Mouse (Mus musculus) midbrain, postnatal 0 days (tissue): ENCODE measurements around the gene Olfml2b. TPM values are rescaled to one million over a fixed set of nuclear protein-coding genes. Genes with fewer than 3 reads are reported as not detected.

Source experiments
- ATAC-seq: fragments of 200-750 bp; cut with Nextera tagmentation; 2 replicates; pipeline ENCODE4 v1.8.0; 2017; ENCODE audit warnings: moderate number of reproducible peaks, mild to moderate bottlenecking, moderate TSS enrichment, moderate library complexity; ENCODE audit not compliant: low FRiP score
- DNase-seq: peaks from one replicate; pipeline ENCODE4 v3.0.0-alpha.2; 2015; ENCODE audit warnings: low spot score
- H3K27ac ChIP-seq: fragments of 300-500 bp; sonication (generic); 2 replicates; pipeline ENCODE4 v1.5.1; 2014; ENCODE audit warnings: low read depth, mild to moderate bottlenecking, low read length, mixed read lengths
- H3K27me3 ChIP-seq: fragments of 300-500 bp; sonication (generic); 2 replicates; pipeline ENCODE4 v1.6.1; 2014; ENCODE audit warnings: low read length, control low read depth, mixed read lengths; ENCODE audit not compliant: insufficient read depth
- H3K36me3 ChIP-seq: fragments of 300-500 bp; sonication (generic); 2 replicates; pipeline ENCODE4 v1.6.1; 2014; ENCODE audit warnings: low read length, control low read depth, mixed read lengths; ENCODE audit not compliant: insufficient read depth
- H3K4me1 ChIP-seq: fragments of 300-500 bp; sonication (generic); 2 replicates; pipeline ENCODE4 v1.6.1; 2014; ENCODE audit warnings: mild to moderate bottlenecking, control low read depth, antibody characterized with exemption, low read length, mixed read lengths; ENCODE audit not compliant: insufficient read depth
- H3K4me2 ChIP-seq: fragments of 300-500 bp; sonication (generic); 2 replicates; pipeline ENCODE4 v1.6.1; 2014; ENCODE audit warnings: low read depth, mild to moderate bottlenecking, low read length, mixed read lengths; ENCODE audit not compliant: poor library complexity, severe bottlenecking
- H3K4me3 ChIP-seq: fragments of 300-500 bp; sonication (generic); 2 replicates; pipeline ENCODE4 v1.5.1; 2014; ENCODE audit warnings: low read depth, mild to moderate bottlenecking, low read length, moderate library complexity
- H3K9ac ChIP-seq: fragments of 300-500 bp; sonication (generic); replicated peaks from 2 replicates; pipeline ENCODE4 v1.6.1; 2014; ENCODE audit warnings: mild to moderate bottlenecking, low read length, moderate library complexity, mixed read lengths; ENCODE audit not compliant: poor library complexity, severe bottlenecking
- H3K9me3 ChIP-seq: fragments of 300-500 bp; sonication (generic); 2 replicates; pipeline ENCODE4 v1.6.1; 2016; ENCODE audit warnings: low read length, control low read depth
- CTCF ChIP-seq: IDR thresholded peaks from 2 replicates; pipeline ENCODE4 v1.5.1; 2016; ENCODE audit warnings: antibody characterized with exemption, mild to moderate bottlenecking
- WGBS: fragments of 180-500 bp; shearing (Covaris S2); extraction: QIAGEN DNeasy Blood & Tissue Kit; methylation state at CpG from one replicate; pipeline ENCODE4 v1.1.7; 2014; 5-methylcytosine and 5-hydroxymethylcytosine counted together
- polyA plus RNA-seq: library from polyadenylated mRNA; unstranded; fragments of >200 nt; fragmentation: Nextera tagmentation; extraction: Ambion mirVana; gene quantifications from 2 replicates; pipeline ENCODE4 v1.2.1, GENCODE M21; 2015
- total RNA-seq: library from RNA; depleted of rRNA; stranded (reverse); fragments of >200 nt; gene quantifications from 2 replicates; pipeline ENCODE4 v1.2.3, GENCODE M21; 2014

Olfml2b gene
- total and polyA plus RNA-seq, 2 experiments from 2014 or later = 3.5 to 5.9 TPM

- ATAC-seq (no peak), DNase-seq (no peak)
- H3K9ac ChIP-seq = no peak overlapping the region
- no peaks in the 10 kb centered on the region for H3K36me3 ChIP-seq
- WGBS = 51% methylated on average over 6 of the region's 6 CpGs
- H3K27ac ChIP-seq = no peak overlapping the region
- H3K4me3 ChIP-seq = no peak overlapping the region
- H3K9me3 ChIP-seq = 0 out of 2 replicates have a peak, but pooled peaks cover 2% of the 10 kb centered on the region
- no peaks in the 10 kb centered on the region for H3K27me3 ChIP-seq
- H3K4me2 ChIP-seq = no peak overlapping the region
- no peak for TF ChIP-seq CTCF
- no peaks in the 10 kb centered on the region for H3K4me1 ChIP-seq
These were observed 51.0 kb downstream of the Olfml2b start for GRCm38 (mm10) chr1:170695326-170695725.

- 95% methylated on average over 8 of the region's 8 CpGs for WGBS
- H3K36me3 ChIP-seq = no peaks in the 10 kb centered on the region
- no peak overlapping the region for H3K9ac ChIP-seq
- no peak overlapping the region for H3K4me3 ChIP-seq
- no peak overlapping the region for H3K4me2 ChIP-seq
- H3K9me3 ChIP-seq = 0 out of 2 replicates have a peak, but pooled peaks cover 2% of the 10 kb centered on the region
- H3K4me1 ChIP-seq = no peaks in the 10 kb centered on the region
- no peak for TF ChIP-seq CTCF
- ATAC-seq = no peak
- no peaks in the 10 kb centered on the region for H3K27me3 ChIP-seq
- no peak for DNase-seq
- no peak overlapping the region for H3K27ac ChIP-seq
These were observed 52.7 kb downstream of the Olfml2b start for GRCm38 (mm10) chr1:170696996-170697395.

GRCm38 (mm10) chr1:170697771-170698356, 53.5 kb downstream of the Olfml2b start:
- WGBS = 81% methylated on average over 7 of the region's 7 CpGs
- no peak for TF ChIP-seq CTCF
- peak; percentile 15 for DNase-seq
- H3K4me2 ChIP-seq = no peak overlapping the region
- no peak for ATAC-seq
- no peak overlapping the region for H3K9ac ChIP-seq
- H3K27me3 ChIP-seq = no peaks in the 10 kb centered on the region
- 0 out of 2 replicates have a peak, but pooled peaks cover 2% of the 10 kb centered on the region for H3K9me3 ChIP-seq
- no peak overlapping the region for H3K4me3 ChIP-seq
- H3K27ac ChIP-seq = no peak overlapping the region
- H3K36me3 ChIP-seq = no peaks in the 10 kb centered on the region
- H3K4me1 ChIP-seq = no peaks in the 10 kb centered on the region

- no peak for DNase-seq
- Histone ChIP-seq H3K27ac (no peak overlapping the region), H3K27me3 (no peaks in the 10 kb centered on the region), H3K9me3 (0 out of 2 replicates have a peak, but pooled peaks cover 2% of the 10 kb centered on the region), H3K4me1 (no peaks in the 10 kb centered on the region), H3K4me2 (no peak overlapping the region), H3K9ac (no peak overlapping the region), H3K4me3 (no peak overlapping the region), H3K36me3 (no peaks in the 10 kb centered on the region)
- WGBS = 67% methylated on average over 3 of the region's 3 CpGs
- TF ChIP-seq CTCF = no peak
- no peak for ATAC-seq
These were observed 54.4 kb downstream of the Olfml2b start for GRCm38 (mm10) chr1:170698771-170699170.

GRCm38 (mm10) chr1:170699553-170699952, 55.2 kb downstream of the Olfml2b start:
- Histone ChIP-seq H3K4me3 (no peak overlapping the region), H3K4me2 (no peak overlapping the region), H3K9ac (no peak overlapping the region), H3K27ac (no peak overlapping the region), H3K27me3 (no peaks in the 10 kb centered on the region), H3K4me1 (no peaks in the 10 kb centered on the region), H3K36me3 (no peaks in the 10 kb centered on the region), H3K9me3 (0 out of 2 replicates have a peak, but pooled peaks cover 2% of the 10 kb centered on the region)
- no peak for ATAC-seq
- no peak for DNase-seq
- WGBS = 84% methylated on average over 9 of the region's 9 CpGs
- TF ChIP-seq CTCF = no peak

GRCm38 (mm10) chr1:170700496-170701027, 56.2 kb downstream of the Olfml2b start:
- ATAC-seq (no peak), DNase-seq (no peak)
- TF ChIP-seq CTCF = no peak
- Histone ChIP-seq H3K9ac (no peak overlapping the region), H3K27me3 (no peaks in the 10 kb centered on the region), H3K4me1 (no peaks in the 10 kb centered on the region), H3K36me3 (no peaks in the 10 kb centered on the region), H3K27ac (no peak overlapping the region), H3K4me3 (no peak overlapping the region), H3K9me3 (0 out of 2 replicates have a peak, but pooled peaks cover 2% of the 10 kb centered on the region), H3K4me2 (no peak overlapping the region)
- 83% methylated on average over 3 of the region's 3 CpGs for WGBS
